Mouse (Mus musculus): ENCODE measurements at regions not wholly inside any gene's neighbourhood (a gene's known extent, or its start where the extent isn't known, plus 50 kb on each side); places are given as distances from the start of the nearest gene placed in this dataset.

- H3K4me3 ChIP-seq (replicated peaks; ENCODE audit: low read depth, low read length), result no peak overlapping the region
- peaks cover 7% of the 10 kb centered on the region for H3K4me1 ChIP-seq (ENCODE audit: control insufficient read depth, insufficient read depth, low read length)
- H3K27ac ChIP-seq (replicated peaks; ENCODE audit: low read depth, low read length), result no peak overlapping the region
- no peak for ATAC-seq (ENCODE audit: low FRiP score, low TSS enrichment)
- H3K9ac ChIP-seq (replicated peaks; ENCODE audit: low read length), result no peak overlapping the region
- H3K27me3 ChIP-seq (ENCODE audit: control insufficient read depth, insufficient read depth, low read length), result no peaks in the 10 kb centered on the region
- no peak overlapping the region for H3K4me2 ChIP-seq (ENCODE audit: low read length)
- 14% methylated on average over 3 of the region's 3 CpGs for WGBS
- no peaks in the 10 kb centered on the region for H3K9me3 ChIP-seq (ENCODE audit: control insufficient read depth, low read length)
- no peaks in the 10 kb centered on the region for H3K36me3 ChIP-seq (ENCODE audit: control insufficient read depth, insufficient read depth, low read length)
- no peak for DNase-seq
These were observed 253.1 kb downstream of the Map2k6 start for GRCm38 (mm10) chr11:110652068-110652467.

GRCm38 (mm10) chr11:110656524-110657156 lies 257.7 kb downstream of the Map2k6 start:
- 60% methylated on average over 11 of the region's 11 CpGs for WGBS
- no peak for ATAC-seq (ENCODE audit: low FRiP score, low TSS enrichment)
- Histone ChIP-seq H3K4me3 (replicated peaks; ENCODE audit: low read depth, low read length) (no peak overlapping the region), H3K27me3 (ENCODE audit: control insufficient read depth, insufficient read depth, low read length) (no peaks in the 10 kb centered on the region), H3K27ac (replicated peaks; ENCODE audit: low read depth, low read length) (peak overlapping the region; percentile 41; the same call in 1 of the 2 replicates), H3K36me3 (ENCODE audit: control insufficient read depth, insufficient read depth, low read length) (no peaks in the 10 kb centered on the region), H3K4me1 (ENCODE audit: control insufficient read depth, insufficient read depth, low read length) (peaks cover 7% of the 10 kb centered on the region), H3K9ac (replicated peaks; ENCODE audit: low read length) (no peak overlapping the region), H3K4me2 (ENCODE audit: low read length) (no peak overlapping the region), H3K9me3 (ENCODE audit: control insufficient read depth, low read length) (no peaks in the 10 kb centered on the region)
- peak; percentile 39 for DNase-seq

GRCm38 (mm10) chr11:110657854-110658253 lies 258.9 kb downstream of the Map2k6 start:
- no peak overlapping the region for H3K9ac ChIP-seq (replicated peaks; ENCODE audit: low read length)
- DNase-seq (no peak), ATAC-seq (ENCODE audit: low FRiP score, low TSS enrichment) (no peak)
- H3K36me3 ChIP-seq (ENCODE audit: control insufficient read depth, insufficient read depth, low read length), result no peaks in the 10 kb centered on the region
- 78% methylated on average over 8 of the region's 8 CpGs for whole genome bisulfite sequencing
- no peak overlapping the region for H3K4me3 ChIP-seq (replicated peaks; ENCODE audit: low read depth, low read length)
- H3K27me3 ChIP-seq (ENCODE audit: control insufficient read depth, insufficient read depth, low read length), result no peaks in the 10 kb centered on the region
- H3K27ac ChIP-seq (replicated peaks; ENCODE audit: low read depth, low read length), result no peak overlapping the region
- H3K4me2 ChIP-seq (ENCODE audit: low read length), result no peak overlapping the region
- H3K4me1 ChIP-seq (ENCODE audit: control insufficient read depth, insufficient read depth, low read length), result peaks cover 4% of the 10 kb centered on the region
- H3K9me3 ChIP-seq (ENCODE audit: control insufficient read depth, low read length), result no peaks in the 10 kb centered on the region

GRCm38 (mm10) chr11:110670626-110671508 lies 271.9 kb downstream of the Map2k6 start:
- DNase-seq (peak; percentile 26), ATAC-seq (ENCODE audit: low FRiP score, low TSS enrichment) (no peak)
- WGBS, result 88% methylated on average over 12 of the region's 12 CpGs
- Histone ChIP-seq H3K27me3 (ENCODE audit: control insufficient read depth, insufficient read depth, low read length) (no peaks in the 10 kb centered on the region), H3K4me2 (ENCODE audit: low read length) (no peak overlapping the region), H3K9me3 (ENCODE audit: control insufficient read depth, low read length) (no peaks in the 10 kb centered on the region), H3K27ac (replicated peaks; ENCODE audit: low read depth, low read length) (no peak overlapping the region), H3K4me3 (replicated peaks; ENCODE audit: low read depth, low read length) (no peak overlapping the region), H3K36me3 (ENCODE audit: control insufficient read depth, insufficient read depth, low read length) (no peaks in the 10 kb centered on the region), H3K9ac (replicated peaks; ENCODE audit: low read length) (no peak overlapping the region), H3K4me1 (ENCODE audit: control insufficient read depth, insufficient read depth, low read length) (no peaks in the 10 kb centered on the region)

- WGBS, result 3% methylated on average over 1 of the region's 1 CpGs
- peak; percentile 22 for DNase-seq
These were observed 274.0 kb downstream of the Map2k6 start for GRCm38 (mm10) chr11:110672941-110673340.

GRCm38 (mm10) chr11:110692824-110693223 lies 275.0 kb upstream of the Kcnj16 start:
- Histone ChIP-seq H3K27ac (replicated peaks; ENCODE audit: low read depth, low read length) (no peak overlapping the region), H3K9me3 (ENCODE audit: control insufficient read depth, low read length) (no peaks in the 10 kb centered on the region), H3K4me3 (replicated peaks; ENCODE audit: low read depth, low read length) (no peak overlapping the region), H3K4me2 (ENCODE audit: low read length) (no peak overlapping the region), H3K36me3 (ENCODE audit: control insufficient read depth, insufficient read depth, low read length) (no peaks in the 10 kb centered on the region), H3K4me1 (ENCODE audit: control insufficient read depth, insufficient read depth, low read length) (no peaks in the 10 kb centered on the region), H3K9ac (replicated peaks; ENCODE audit: low read length) (no peak overlapping the region), H3K27me3 (ENCODE audit: control insufficient read depth, insufficient read depth, low read length) (no peaks in the 10 kb centered on the region)
- ATAC-seq (ENCODE audit: low FRiP score, low TSS enrichment) (no peak), DNase-seq (no peak)
- WGBS, result 97% methylated on average over 4 of the region's 4 CpGs

More at GRCm38 (mm10) chr11:110672941-110673340, 274.0 kb downstream of the Map2k6 start:
- H3K36me3 ChIP-seq (ENCODE audit: control insufficient read depth, insufficient read depth, low read length), result no peaks in the 10 kb centered on the region
- H3K9ac ChIP-seq (replicated peaks; ENCODE audit: low read length), result no peak overlapping the region
- no peak overlapping the region for H3K27ac ChIP-seq (replicated peaks; ENCODE audit: low read depth, low read length)
- ATAC-seq (ENCODE audit: low FRiP score, low TSS enrichment), result no peak
- no peaks in the 10 kb centered on the region for H3K4me1 ChIP-seq (ENCODE audit: control insufficient read depth, insufficient read depth, low read length)
- H3K9me3 ChIP-seq (ENCODE audit: control insufficient read depth, low read length), result no peaks in the 10 kb centered on the region
- no peaks in the 10 kb centered on the region for H3K27me3 ChIP-seq (ENCODE audit: control insufficient read depth, insufficient read depth, low read length)
- H3K4me2 ChIP-seq (ENCODE audit: low read length), result no peak overlapping the region
- H3K4me3 ChIP-seq (replicated peaks; ENCODE audit: low read depth, low read length), result no peak overlapping the region

GRCm38 (mm10) chr11:110697067-110697466 lies 270.8 kb upstream of the Kcnj16 start:
- H3K9ac ChIP-seq (replicated peaks; ENCODE audit: low read length), result no peak overlapping the region
- no peak overlapping the region for H3K27ac ChIP-seq (replicated peaks; ENCODE audit: low read depth, low read length)
- DNase-seq (no peak), ATAC-seq (ENCODE audit: low FRiP score, low TSS enrichment) (no peak)
- no peaks in the 10 kb centered on the region for H3K4me1 ChIP-seq (ENCODE audit: control insufficient read depth, insufficient read depth, low read length)
- H3K36me3 ChIP-seq (ENCODE audit: control insufficient read depth, insufficient read depth, low read length), result no peaks in the 10 kb centered on the region
- H3K4me3 ChIP-seq (replicated peaks; ENCODE audit: low read depth, low read length), result no peak overlapping the region
- H3K9me3 ChIP-seq (ENCODE audit: control insufficient read depth, low read length), result no peaks in the 10 kb centered on the region
- H3K27me3 ChIP-seq (ENCODE audit: control insufficient read depth, insufficient read depth, low read length), result no peaks in the 10 kb centered on the region
- no peak overlapping the region for H3K4me2 ChIP-seq (ENCODE audit: low read length)
- WGBS, result 93% methylated on average over 6 of the region's 6 CpGs

- no peak overlapping the region for H3K9ac ChIP-seq (replicated peaks; ENCODE audit: low read length)
- no peak overlapping the region for H3K4me2 ChIP-seq (ENCODE audit: low read length)
- WGBS, result 80% methylated on average over 5 of the region's 5 CpGs
- H3K27me3 ChIP-seq (ENCODE audit: control insufficient read depth, insufficient read depth, low read length), result no peaks in the 10 kb centered on the region
- H3K9me3 ChIP-seq (ENCODE audit: control insufficient read depth, low read length), result no peaks in the 10 kb centered on the region
- no peak for ATAC-seq (ENCODE audit: low FRiP score, low TSS enrichment)
- no peak overlapping the region for H3K4me3 ChIP-seq (replicated peaks; ENCODE audit: low read depth, low read length)
- H3K4me1 ChIP-seq (ENCODE audit: control insufficient read depth, insufficient read depth, low read length), result no peaks in the 10 kb centered on the region
- no peak for DNase-seq
- no peaks in the 10 kb centered on the region for H3K36me3 ChIP-seq (ENCODE audit: control insufficient read depth, insufficient read depth, low read length)
- H3K27ac ChIP-seq (replicated peaks; ENCODE audit: low read depth, low read length), result no peak overlapping the region
These were observed 269.5 kb upstream of the Kcnj16 start for GRCm38 (mm10) chr11:110698342-110698741.

GRCm38 (mm10) chr11:110700976-110701375 lies 266.9 kb upstream of the Kcnj16 start:
- ATAC-seq (ENCODE audit: low FRiP score, low TSS enrichment), result no peak
- H3K9ac ChIP-seq (replicated peaks; ENCODE audit: low read length), result no peak overlapping the region

More at GRCm38 (mm10) chr11:110700976-110701375, 266.9 kb upstream of the Kcnj16 start:
- H3K4me3 ChIP-seq (replicated peaks; ENCODE audit: low read depth, low read length), result no peak overlapping the region
- no peaks in the 10 kb centered on the region for H3K4me1 ChIP-seq (ENCODE audit: control insufficient read depth, insufficient read depth, low read length)
- H3K9me3 ChIP-seq (ENCODE audit: control insufficient read depth, low read length), result no peaks in the 10 kb centered on the region
- no peak for DNase-seq
- no peaks in the 10 kb centered on the region for H3K36me3 ChIP-seq (ENCODE audit: control insufficient read depth, insufficient read depth, low read length)
- 87% methylated on average over 2 of the region's 2 CpGs for WGBS
- H3K27me3 ChIP-seq (ENCODE audit: control insufficient read depth, insufficient read depth, low read length), result no peaks in the 10 kb centered on the region
- no peak overlapping the region for H3K27ac ChIP-seq (replicated peaks; ENCODE audit: low read depth, low read length)
- no peak overlapping the region for H3K4me2 ChIP-seq (ENCODE audit: low read length)
